Mouse (Mus musculus): ENCODE measurements around the gene Gstm5.
"Not testable (repeated sequence)": the region's sequence is repeated elsewhere in the genome, so short reads cannot be mapped to it uniquely, and the experiment has no call there.

The Gstm5 gene

GRCm38 (mm10) chr3:107895720-107896569 is at the start of gene Gstm5:
Gstm5 (plus strand) TSS chr3:107895821.
- CTCF ChIA-PET = no interaction called here

GRCm38 (mm10) chr3:107846175-107846574 is 49.4 kb upstream of the Gstm5 start:
- CTCF ChIA-PET = no interaction called here

- CTCF ChIA-PET = interaction anchor here (0.6 kb wide), 1 partner anchor 504 kb away, joined by 8 read pairs; no protein-coding TSS in a partner anchor
Measured at GRCm38 (mm10) chr3:107846835-107847234, 48.8 kb upstream of the Gstm5 start.

- CTCF ChIA-PET = no interaction called here
Measured at GRCm38 (mm10) chr3:107848126-107848525, 47.5 kb upstream of the Gstm5 start.

- CTCF ChIA-PET = no interaction called here
Measured at GRCm38 (mm10) chr3:107849000-107849692, 46.5 kb upstream of the Gstm5 start.

GRCm38 (mm10) chr3:107849693-107850031 is 46.0 kb upstream of the Gstm5 start:
- CTCF ChIA-PET = no interaction called here

GRCm38 (mm10) chr3:107850418-107851031 is 45.1 kb upstream of the Gstm5 start:
- CTCF ChIA-PET = no interaction called here

GRCm38 (mm10) chr3:107852786-107853185 is 42.8 kb upstream of the Gstm5 start:
- CTCF ChIA-PET = interaction anchor here (0.6 kb wide), 1 partner anchor 283 kb away, joined by 3 read pairs; no protein-coding TSS in a partner anchor

- CTCF ChIA-PET = interaction anchor here (0.6 kb wide), 1 partner anchor 284 kb away, joined by 3 read pairs; no protein-coding TSS in a partner anchor
Measured at GRCm38 (mm10) chr3:107853232-107854181, 42.1 kb upstream of the Gstm5 start.

- CTCF ChIA-PET = no interaction called here
Measured at GRCm38 (mm10) chr3:107855368-107855767, 40.3 kb upstream of the Gstm5 start.

GRCm38 (mm10) chr3:107857646-107858045 is 38.0 kb upstream of the Gstm5 start:
- CTCF ChIA-PET = no interaction called here

GRCm38 (mm10) chr3:107861483-107861882 is 34.1 kb upstream of the Gstm5 start:
- CTCF ChIA-PET = not testable (repeated sequence)

GRCm38 (mm10) chr3:107862471-107862870 is 33.1 kb upstream of the Gstm5 start:
- CTCF ChIA-PET = no interaction called here

GRCm38 (mm10) chr3:107863471-107863870 is 32.1 kb upstream of the Gstm5 start:
- CTCF ChIA-PET = interaction anchor here (1.2 kb wide), 2 partner anchors 103 to 168 kb away, joined by 3 to 4 read pairs; partner anchors contain the start of genes Ahcyl1 and Csf1

- CTCF ChIA-PET = interaction anchor here (1.2 kb wide), 2 partner anchors 104 to 168 kb away, joined by 3 to 4 read pairs; partner anchors contain the start of genes Ahcyl1 and Csf1
Measured at GRCm38 (mm10) chr3:107863898-107864603, 31.6 kb upstream of the Gstm5 start.

GRCm38 (mm10) chr3:107865364-107866091 is 30.1 kb upstream of the Gstm5 start:
- CTCF ChIA-PET = interaction anchor here (0.6 to 0.7 kb wide), 2 partner anchors 36 to 235 kb away, joined by 5 to 7 read pairs; partner anchors contain the start of gene Gm10961

GRCm38 (mm10) chr3:107867086-107867485 is 28.5 kb upstream of the Gstm5 start:
- CTCF ChIA-PET = interaction anchor here (0.6 kb wide), 1 partner anchor 12 kb away, joined by 3 read pairs; no protein-coding TSS in a partner anchor

- CTCF ChIA-PET = no interaction called here
Measured at GRCm38 (mm10) chr3:107868452-107868851, 27.2 kb upstream of the Gstm5 start.

GRCm38 (mm10) chr3:107869097-107869496 is 26.5 kb upstream of the Gstm5 start:
- CTCF ChIA-PET = no interaction called here

GRCm38 (mm10) chr3:107869925-107870324 is 25.7 kb upstream of the Gstm5 start:
- CTCF ChIA-PET = interaction anchor here (0.7 kb wide), 1 partner anchor 15 kb away, joined by 6 read pairs; no protein-coding TSS in a partner anchor
